Mouse (Mus musculus) embryonic facial prominence, embryonic 14.5 days (tissue): ENCODE data around the gene Mafk. TPM values are rescaled to one million over a fixed set of nuclear protein-coding genes. Genes with fewer than 3 reads are reported as not detected.
"Not testable (repeated sequence)": the region's sequence is repeated elsewhere in the genome, so short reads cannot be mapped to it uniquely, and the experiment has no call there.

Experiments
- ATAC-seq: fragments of 200-750 bp; cut with Nextera tagmentation; 2 replicates; pipeline ENCODE4 v1.8.0; 2017; ENCODE audit warnings: low read depth, moderate number of reproducible peaks, moderate TSS enrichment
- DNase-seq: peaks from one replicate; pipeline ENCODE4 v3.0.0-alpha.2; 2015; ENCODE audit warnings: low spot score
- H3K27ac ChIP-seq: fragments of 300-500 bp; sonication (generic); replicated peaks from 2 replicates; pipeline ENCODE4 v1.5.1; 2014; ENCODE audit warnings: low read depth, mild to moderate bottlenecking, low read length, moderate library complexity
- H3K27me3 ChIP-seq: fragments of 300-500 bp; sonication (generic); replicated peaks from 2 replicates; pipeline ENCODE4 v1.6.1; 2014; ENCODE audit warnings: low read length; ENCODE audit not compliant: control insufficient read depth, insufficient read depth
- H3K36me3 ChIP-seq: fragments of 300-500 bp; sonication (generic); 2 replicates; pipeline ENCODE4 v1.6.1; 2014; ENCODE audit warnings: low read length, mixed read lengths; ENCODE audit not compliant: control insufficient read depth, insufficient read depth
- H3K4me1 ChIP-seq: fragments of 300-500 bp; sonication (generic); 2 replicates; pipeline ENCODE4 v1.6.1; 2014; ENCODE audit warnings: antibody characterized with exemption, low read length; ENCODE audit not compliant: control insufficient read depth, insufficient read depth
- H3K4me2 ChIP-seq: fragments of 300-500 bp; sonication (generic); 2 replicates; pipeline ENCODE4 v1.6.1; 2014; ENCODE audit warnings: low read depth, mild to moderate bottlenecking, low read length, moderate library complexity, mixed read lengths
- H3K4me3 ChIP-seq: fragments of 300-500 bp; sonication (generic); 2 replicates; pipeline ENCODE4 v1.5.1; 2014; ENCODE audit warnings: low read depth, mild to moderate bottlenecking, low read length
- H3K9ac ChIP-seq: fragments of 300-500 bp; sonication (generic); 2 replicates; pipeline ENCODE4 v1.6.1; 2014; ENCODE audit warnings: low read depth, mild to moderate bottlenecking, low read length, moderate library complexity, mixed read lengths
- H3K9me3 ChIP-seq: fragments of 300-500 bp; sonication (generic); 2 replicates; pipeline ENCODE4 v1.6.1; 2016; ENCODE audit warnings: low read length; ENCODE audit not compliant: control insufficient read depth
- whole genome bisulfite sequencing: fragments of 180-500 bp; shearing (Covaris S2); extraction: QIAGEN DNeasy Blood & Tissue Kit; methylation state at CpG from one replicate; pipeline ENCODE4 v1.1.7; 2014; 5-methylcytosine and 5-hydroxymethylcytosine counted together
- polyA plus RNA-seq: library from polyadenylated mRNA; unstranded; fragments of >200 nt; fragmentation: Nextera tagmentation; extraction: Ambion mirVana; gene quantifications from 2 replicates; pipeline ENCODE4 v1.2.1, GENCODE M21; 2014

Gene Mafk
- 7.1 and 8.1 TPM in 2 replicates for polyA plus RNA-seq

- H3K4me3 ChIP-seq, result peak within 1 kb of the TSS; percentile 84
- H3K27ac ChIP-seq, result peak within 1 kb of the TSS; percentile 67
- ATAC-seq, result peak; percentile 90
- H3K27me3 ChIP-seq, result no peaks in the 10 kb centered on the region
- peak; percentile 95 for DNase-seq
- H3K36me3 ChIP-seq, result no peaks in the 10 kb centered on the region
- H3K9ac ChIP-seq, result peak within 1 kb of the TSS; percentile 81
- no peaks in the 10 kb centered on the region for H3K9me3 ChIP-seq
- 2% methylated on average over 44 of the region's 92 CpGs for WGBS
- H3K4me2 ChIP-seq, result peak within 1 kb of the TSS; percentile 99
- peaks cover 13% of the 10 kb centered on the region for H3K4me1 ChIP-seq
These were observed at the start of gene Mafk for GRCm38 (mm10) chr5:139791227-139792158. TSS of gene Mafk (plus strand) at chr5:139791513.

GRCm38 (mm10) chr5:139742640-139743039, 48.7 kb upstream of the Mafk start:
- H3K27ac ChIP-seq, H3K9me3 ChIP-seq, H3K27me3 ChIP-seq, ATAC-seq, H3K4me2 ChIP-seq, DNase-seq, H3K4me1 ChIP-seq, H3K4me3 ChIP-seq, H3K36me3 ChIP-seq: not testable (repeated sequence)
- 31% methylated on average over 3 of the region's 3 CpGs for WGBS
- peak overlapping the region; percentile 25; the same call in 1 of the 2 replicates for H3K9ac ChIP-seq

GRCm38 (mm10) chr5:139745771-139746170, 45.5 kb upstream of the Mafk start:
- H3K4me2 ChIP-seq, result no peak overlapping the region
- no peaks in the 10 kb centered on the region for H3K27me3 ChIP-seq
- ATAC-seq (peak; percentile 88), DNase-seq (peak; percentile 72)
- H3K36me3 ChIP-seq, result peaks cover 7% of the 10 kb centered on the region; the same call in 1 of the 2 replicates
- no peaks in the 10 kb centered on the region for H3K4me1 ChIP-seq
- H3K27ac ChIP-seq, result no peak overlapping the region
- no peaks in the 10 kb centered on the region for H3K9me3 ChIP-seq
- H3K4me3 ChIP-seq, result no peak overlapping the region
- WGBS, result 0% methylated on average over 3 of the region's 3 CpGs
- H3K9ac ChIP-seq, result no peak overlapping the region

DNA sequence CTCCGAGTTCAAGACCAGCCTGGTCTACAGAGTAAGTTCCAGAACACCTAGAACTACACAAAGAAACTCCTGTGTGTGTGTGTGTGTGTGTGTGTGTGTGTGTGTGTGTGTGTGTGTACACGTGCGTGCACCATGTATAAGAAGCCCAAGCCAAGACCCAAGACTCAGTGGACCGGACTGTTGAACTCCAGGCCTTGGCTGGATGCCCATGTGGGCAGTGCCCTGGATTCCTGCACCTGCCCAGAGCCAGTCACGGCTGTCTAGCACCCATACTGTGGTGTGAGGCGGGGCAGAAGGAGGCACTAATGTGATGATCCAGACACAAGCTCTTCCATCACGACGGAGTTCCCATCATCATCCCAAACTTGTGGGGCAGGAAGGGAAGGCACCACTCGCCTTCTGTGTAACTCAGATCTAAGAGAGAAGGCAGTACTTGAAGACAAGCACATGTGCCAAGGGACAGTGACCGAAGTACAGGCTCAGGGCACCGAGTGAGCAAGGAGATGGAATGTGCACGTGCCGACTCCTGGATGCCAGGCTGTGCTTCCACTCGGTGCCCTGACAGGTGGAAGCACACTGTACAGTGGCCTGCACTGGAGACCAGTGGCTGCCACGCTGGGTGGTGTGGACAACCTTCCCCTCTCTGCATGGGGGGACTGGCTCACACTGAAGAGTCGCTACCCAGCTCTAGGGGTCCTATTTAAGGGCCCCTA, 41.7 kb upstream of the Mafk start:
- Histone ChIP-seq H3K9me3 (no peaks in the 10 kb centered on the region), H3K27me3 (no peaks in the 10 kb centered on the region), H3K9ac (no peak overlapping the region), H3K27ac (no peak overlapping the region), H3K4me3 (no peak overlapping the region), H3K36me3 (peaks cover 39% of the 10 kb centered on the region; the same call in 1 of the 2 replicates), H3K4me2 (no peak overlapping the region), H3K4me1 (no peaks in the 10 kb centered on the region)
- 83% methylated on average over 15 of the region's 16 CpGs for WGBS
- DNase-seq (no peak), ATAC-seq (no peak)

DNA sequence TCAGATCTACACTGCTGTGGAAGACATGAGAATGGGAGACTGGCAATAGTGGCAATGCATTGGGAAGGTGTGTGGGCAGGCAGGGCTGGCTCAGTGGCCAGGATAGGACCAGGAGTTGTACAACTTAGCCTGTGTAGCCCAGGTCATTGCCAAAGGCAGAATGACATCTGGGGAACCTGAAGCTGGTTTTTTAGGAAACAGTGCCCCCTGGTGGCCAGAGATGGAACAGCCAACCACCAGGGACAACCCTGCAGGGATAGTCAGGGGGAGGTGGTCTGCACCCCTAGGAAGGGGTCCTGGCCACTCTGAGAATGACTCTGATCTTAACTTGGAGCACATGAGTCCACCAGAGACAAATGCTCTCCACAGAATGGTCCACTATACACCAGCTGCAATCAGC, 40.8 kb upstream of the Mafk start:
- no peak overlapping the region for H3K9ac ChIP-seq
- ATAC-seq (peak; percentile 31; the same call in 1 of the 2 replicates), DNase-seq (no peak)
- H3K4me1 ChIP-seq, result no peaks in the 10 kb centered on the region
- H3K4me3 ChIP-seq, result no peak overlapping the region
- no peak overlapping the region for H3K27ac ChIP-seq
- no peaks in the 10 kb centered on the region for H3K27me3 ChIP-seq
- peaks cover 47% of the 10 kb centered on the region for H3K36me3 ChIP-seq
- H3K9me3 ChIP-seq, result no peaks in the 10 kb centered on the region
- no peak overlapping the region for H3K4me2 ChIP-seq

- H3K4me2 ChIP-seq, result no peak overlapping the region
- H3K4me1 ChIP-seq, result no peaks in the 10 kb centered on the region
- H3K9me3 ChIP-seq, result no peaks in the 10 kb centered on the region
- no peak overlapping the region for H3K4me3 ChIP-seq
- H3K9ac ChIP-seq, result no peak overlapping the region
- ATAC-seq, result no peak
- peaks cover 89% of the 10 kb centered on the region for H3K36me3 ChIP-seq
- H3K27ac ChIP-seq, result no peak overlapping the region
- DNase-seq, result no peak
- WGBS, result 19% methylated on average over 8 of the region's 12 CpGs
- H3K27me3 ChIP-seq, result no peaks in the 10 kb centered on the region
These were observed 36.6 kb upstream of the Mafk start for GRCm38 (mm10) chr5:139754753-139755152.

GRCm38 (mm10) chr5:139756135-139756534, 35.2 kb upstream of the Mafk start:
- Histone ChIP-seq H3K27ac (no peak overlapping the region), H3K4me2 (no peak overlapping the region), H3K36me3 (peaks cover 95% of the 10 kb centered on the region), H3K9ac (no peak overlapping the region), H3K27me3 (no peaks in the 10 kb centered on the region), H3K9me3 (no peaks in the 10 kb centered on the region), H3K4me3 (no peak overlapping the region), H3K4me1 (no peaks in the 10 kb centered on the region)
- 92% methylated on average over 12 of the region's 12 CpGs for WGBS
- ATAC-seq, result no peak
- DNase-seq, result no peak

GRCm38 (mm10) chr5:139756586-139756985, 34.7 kb upstream of the Mafk start:
- WGBS, result 84% methylated on average over 2 of the region's 2 CpGs
- H3K4me2 ChIP-seq, result no peak overlapping the region
- no peak overlapping the region for H3K9ac ChIP-seq
- DNase-seq (no peak), ATAC-seq (no peak)
- no peak overlapping the region for H3K4me3 ChIP-seq
- no peaks in the 10 kb centered on the region for H3K27me3 ChIP-seq
- H3K27ac ChIP-seq, result no peak overlapping the region
- H3K36me3 ChIP-seq, result peaks cover 95% of the 10 kb centered on the region
- H3K4me1 ChIP-seq, result no peaks in the 10 kb centered on the region
- no peaks in the 10 kb centered on the region for H3K9me3 ChIP-seq
